Mouse (Mus musculus) embryo, embryonic 11.5 days (tissue): ENCODE results near the gene Wdfy2.
A peak's percentile ranks its signal among the peaks of the same experiment; 100 is the strongest.

ENCODE experiments used
- DNase-seq: peaks from one replicate; pipeline ENCODE4 v3.0.0-alpha.2; 2012; ENCODE audit warnings: low read depth, low spot score

The Wdfy2 gene

DNA sequence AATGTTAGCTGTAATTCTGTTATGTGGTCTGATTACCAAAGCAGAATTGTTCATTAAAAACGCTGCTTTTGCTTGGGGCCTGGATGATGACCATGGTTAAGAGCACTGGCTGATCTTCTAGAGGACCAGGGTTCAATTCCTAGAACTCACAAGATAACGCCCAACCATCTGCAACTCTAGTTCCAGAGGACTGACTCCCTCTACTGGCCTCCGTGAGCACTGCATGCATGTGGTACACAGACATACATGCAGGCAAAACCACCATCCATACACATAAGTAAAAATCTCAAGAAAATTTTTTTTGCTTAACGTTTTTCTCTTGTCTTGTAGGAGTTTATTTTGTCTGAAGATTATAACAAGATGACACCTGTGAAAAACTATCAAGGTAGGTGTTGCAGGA, 87.3 kb downstream of the Wdfy2 start:
- no peak for DNase-seq

DNA sequence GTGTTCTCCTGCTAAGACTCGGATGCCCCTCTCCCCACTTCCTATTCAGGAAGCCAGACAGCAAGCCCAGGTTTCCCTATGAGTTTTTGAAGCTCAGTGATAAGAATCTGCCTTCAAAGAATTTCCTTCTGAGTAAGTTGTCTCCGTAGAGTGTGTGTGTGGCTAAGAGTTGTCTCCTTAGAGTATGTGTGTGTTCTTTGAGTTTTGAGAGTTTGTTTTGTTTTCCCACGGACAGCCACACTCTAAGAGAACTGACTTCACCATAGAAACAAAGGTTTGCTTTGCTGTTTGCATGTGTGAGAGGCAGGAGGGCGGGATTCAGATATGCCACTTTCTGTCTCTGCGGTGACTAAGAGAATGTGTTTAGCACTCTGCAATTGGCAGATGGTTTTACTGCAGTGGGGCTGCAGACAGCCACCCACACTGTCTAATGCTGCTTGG, 90.6 kb downstream of the Wdfy2 start:
- no peak for DNase-seq

GRCm38 (mm10) chr14:62935361-62935760, 97.9 kb downstream of the Wdfy2 start:
- DNase-seq: no peak

DNA sequence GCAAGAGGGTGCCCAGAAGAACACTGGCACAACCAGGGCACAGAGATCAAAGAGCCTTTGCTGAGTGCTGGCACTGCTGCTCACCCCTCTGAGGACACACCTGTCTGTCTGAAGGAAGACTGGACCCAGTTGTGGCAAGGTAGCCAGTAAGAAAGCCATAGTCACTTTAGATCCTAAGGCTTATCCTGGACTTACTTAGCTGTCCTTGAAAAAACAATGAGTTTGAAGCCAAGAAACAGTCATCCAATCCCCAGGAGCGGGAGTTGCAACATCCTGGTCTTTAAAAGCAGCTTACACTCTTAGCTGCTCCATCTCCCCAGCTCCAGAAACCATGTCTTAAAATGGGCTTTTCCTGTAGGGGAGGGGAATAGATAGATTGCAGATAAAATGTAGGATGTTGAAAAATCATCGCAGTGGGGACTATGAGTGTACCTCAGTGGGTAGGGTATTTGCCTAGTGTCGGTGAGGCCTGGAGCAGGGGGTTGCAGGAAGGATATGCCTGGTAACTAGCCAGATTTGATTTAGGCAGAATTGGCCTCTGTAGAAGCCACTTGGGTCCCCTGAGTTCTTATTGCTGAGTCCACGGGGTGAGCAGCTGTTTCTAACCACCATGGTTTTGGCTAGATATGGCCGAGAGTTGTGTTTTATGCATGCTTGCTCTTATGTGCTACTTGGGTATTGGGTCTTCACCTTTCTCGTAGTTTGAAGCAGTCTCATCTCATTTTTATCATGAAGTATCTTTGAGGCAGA, 99.3 kb downstream of the Wdfy2 start:
- DNase-seq: no peak

DNA sequence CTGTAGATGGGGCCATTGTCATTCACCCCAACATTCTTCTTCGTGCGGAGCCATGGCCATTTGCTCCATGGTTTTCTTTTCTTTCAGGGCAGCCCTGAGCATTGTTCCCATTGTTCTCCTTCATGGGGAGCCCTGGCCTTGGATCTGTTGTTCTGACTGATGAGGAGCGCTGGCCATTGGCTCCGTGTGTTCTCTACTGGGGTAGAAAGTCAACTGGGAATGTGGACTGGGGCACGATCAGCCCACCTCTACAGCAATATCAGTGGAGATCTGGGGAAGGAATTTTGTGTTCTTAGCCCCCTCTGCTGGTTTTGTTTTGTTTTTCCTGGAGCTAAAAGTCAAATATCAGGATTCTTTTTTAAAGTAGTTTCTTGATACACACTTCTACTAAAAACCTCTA, 100.2 kb downstream of the Wdfy2 start:
- no peak for DNase-seq

GRCm38 (mm10) chr14:62939435-62939834, 102.0 kb downstream of the Wdfy2 start:
- DNase-seq: no peak

DNA sequence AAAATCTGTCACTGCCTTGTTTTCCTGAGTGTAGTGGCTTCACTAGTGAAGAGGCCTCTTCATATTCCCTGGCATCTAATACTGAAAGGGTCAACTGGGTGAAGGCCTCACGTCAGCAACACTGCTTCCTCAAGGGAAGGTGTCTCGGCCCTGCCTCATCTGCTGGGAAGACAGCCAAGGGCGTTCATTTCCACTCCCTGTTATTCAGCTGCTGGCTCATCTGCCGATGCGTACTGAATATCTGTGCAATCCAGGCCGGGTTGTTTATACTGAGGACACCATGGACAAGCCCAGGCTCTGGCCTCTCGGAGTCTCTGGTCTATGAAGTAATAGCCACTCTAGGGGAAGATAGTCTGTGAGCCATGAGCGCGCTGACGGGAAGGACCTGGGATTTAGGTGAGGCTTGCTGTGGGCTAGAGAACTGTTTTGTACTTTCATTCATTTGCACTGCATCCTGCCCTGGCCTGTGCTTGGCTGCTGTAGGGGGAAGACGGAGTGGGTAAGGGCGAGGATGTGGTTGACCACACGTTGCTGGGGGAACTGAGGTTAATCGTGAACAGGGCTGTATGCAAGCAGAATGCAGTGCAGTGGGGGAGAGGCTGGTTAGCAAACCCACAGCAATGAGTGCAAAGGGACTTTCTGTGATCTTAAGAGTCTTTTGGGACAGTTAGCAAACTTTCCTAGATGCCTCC, 103.1 kb downstream of the Wdfy2 start:
- DNase-seq: no peak

DNA sequence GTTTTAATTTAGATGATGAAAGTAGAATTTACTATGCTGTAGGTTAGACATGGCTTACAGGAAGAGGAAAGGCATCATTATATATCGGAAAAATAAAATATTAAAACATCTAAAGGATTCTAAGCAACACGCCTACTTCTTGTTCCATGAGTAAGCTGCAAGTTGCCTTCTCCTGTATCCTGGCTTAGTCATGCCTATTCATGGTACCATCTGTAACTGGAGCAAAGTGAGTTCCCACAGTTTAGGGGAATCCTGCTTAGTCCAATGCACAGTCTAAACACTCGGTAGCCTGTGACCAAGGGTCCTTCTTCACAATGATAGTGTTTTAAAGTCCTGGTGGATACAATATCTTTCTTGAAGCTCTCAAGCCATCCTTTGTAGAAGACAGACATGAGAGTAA, 109.3 kb downstream of the Wdfy2 start:
- no peak for DNase-seq

GRCm38 (mm10) chr14:62956091-62956490, 118.6 kb downstream of the Wdfy2 start:
- no peak for DNase-seq

DNA sequence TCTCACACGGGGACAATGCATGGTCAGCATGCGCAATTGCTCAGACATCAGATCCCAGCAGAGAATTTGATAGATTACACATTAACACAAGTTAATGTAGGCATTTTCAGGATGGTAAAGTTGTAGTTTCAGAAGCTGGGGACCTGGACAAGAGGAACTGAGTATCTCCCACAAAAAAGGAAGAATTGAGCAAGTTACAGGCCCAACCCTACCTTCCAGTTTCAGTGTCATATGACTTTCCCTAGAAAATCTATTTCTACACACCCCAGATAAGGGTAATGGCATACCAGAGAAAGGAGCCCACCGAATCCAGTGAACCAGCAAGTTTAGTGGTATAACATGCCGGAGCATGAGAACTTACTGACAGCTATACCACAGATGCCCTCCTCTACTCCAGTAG, 126.2 kb downstream of the Wdfy2 start:
- no peak for DNase-seq

GRCm38 (mm10) chr14:62965342-62965741, 127.9 kb downstream of the Wdfy2 start:
- DNase-seq: no peak

- DNase-seq: no peak
Observed at GRCm38 (mm10) chr14:62965811-62966520, 128.5 kb downstream of the Wdfy2 start.

GRCm38 (mm10) chr14:62975046-62975445, 137.6 kb downstream of the Wdfy2 start:
- peak; percentile 42 for DNase-seq

DNA sequence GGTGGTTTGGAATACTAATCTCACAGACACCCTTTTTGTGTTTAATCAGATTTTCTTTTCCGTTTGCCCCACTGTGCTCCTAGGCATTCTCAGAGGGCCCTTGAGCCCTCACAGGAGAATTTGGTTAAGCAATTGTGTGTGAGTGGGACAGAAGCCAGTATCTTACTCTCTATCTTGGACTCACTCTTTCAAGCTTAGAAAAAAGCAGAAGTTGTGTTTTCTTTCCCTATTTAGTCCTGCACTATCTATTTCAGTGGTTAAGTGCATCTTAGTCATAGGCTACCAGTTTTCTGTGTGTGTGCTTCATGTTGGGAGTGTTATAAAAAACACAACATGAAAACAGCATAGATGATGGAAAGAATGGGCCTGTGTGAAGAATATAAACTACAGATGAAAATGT, 142.3 kb downstream of the Wdfy2 start:
- no peak for DNase-seq

DNA sequence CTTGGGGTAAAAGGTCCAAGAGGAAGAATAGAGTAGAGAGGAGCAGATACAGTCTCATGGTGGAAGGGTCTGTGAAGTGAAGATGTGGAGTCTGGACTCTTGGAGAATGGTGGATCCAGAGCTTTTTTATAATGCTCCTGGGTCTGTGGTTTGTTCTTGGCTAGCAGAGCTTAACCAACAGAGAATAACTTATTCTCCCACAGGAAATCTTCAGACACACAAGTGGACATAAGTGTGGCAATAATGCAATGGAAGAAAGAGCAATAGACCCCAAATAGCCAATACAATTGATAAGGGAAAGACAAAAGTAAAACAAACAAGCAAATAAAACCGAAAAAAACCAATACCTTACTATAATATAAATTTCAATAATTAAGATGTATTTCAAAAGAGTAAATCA, 146.9 kb downstream of the Wdfy2 start, which contains the start of gene Defb48:
Gene Defb48 (minus strand): TSS at position 101 of the 400 bp plus-strand sequence.
- no peak for DNase-seq

DNA sequence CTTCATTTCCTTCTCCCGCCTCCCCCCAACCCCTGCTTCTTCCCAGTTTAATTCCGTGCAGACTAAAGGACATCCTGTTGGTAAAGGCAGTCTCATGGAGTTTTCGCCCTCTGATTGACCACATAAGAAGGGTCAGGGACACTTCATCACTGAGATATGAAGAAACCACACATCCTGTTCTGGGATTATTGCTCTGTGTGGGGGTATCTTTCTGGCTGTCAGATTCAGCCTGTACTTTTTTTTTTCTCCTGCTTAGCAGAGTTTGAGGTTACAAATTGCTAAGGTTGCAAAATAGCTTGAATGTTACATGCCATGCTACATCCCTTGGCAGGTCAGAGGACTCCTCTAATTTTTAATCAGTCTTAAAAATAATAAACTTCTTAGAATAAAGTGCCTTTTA, 153.8 kb downstream of the Wdfy2 start:
- DNase-seq: no peak

GRCm38 (mm10) chr14:62991849-62992510, 154.5 kb downstream of the Wdfy2 start:
- no peak for DNase-seq

DNA sequence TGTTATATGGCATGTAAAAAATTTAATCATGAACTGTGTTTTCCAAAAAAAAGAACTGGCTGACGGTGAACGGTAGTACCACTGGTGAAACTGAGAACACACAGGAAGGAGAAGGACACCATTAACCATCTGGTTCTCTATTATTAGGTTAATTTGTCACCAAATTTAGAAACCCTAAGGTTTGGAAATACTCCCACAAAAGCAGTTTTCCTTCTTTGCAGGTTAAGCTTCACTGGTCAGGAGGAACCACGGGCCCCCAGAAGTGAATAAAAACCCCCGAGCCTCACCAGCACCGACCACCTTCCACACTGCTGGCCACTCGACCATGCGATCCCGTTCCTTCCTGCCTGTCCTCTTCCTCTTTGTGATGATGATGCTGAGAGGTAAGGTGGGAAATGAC, 160.3 kb downstream of the Wdfy2 start, which contains the start of gene Defb47:
Gene Defb47 (plus strand): TSS at position 301 of the 400 bp plus-strand sequence.
- DNase-seq: no peak

DNA sequence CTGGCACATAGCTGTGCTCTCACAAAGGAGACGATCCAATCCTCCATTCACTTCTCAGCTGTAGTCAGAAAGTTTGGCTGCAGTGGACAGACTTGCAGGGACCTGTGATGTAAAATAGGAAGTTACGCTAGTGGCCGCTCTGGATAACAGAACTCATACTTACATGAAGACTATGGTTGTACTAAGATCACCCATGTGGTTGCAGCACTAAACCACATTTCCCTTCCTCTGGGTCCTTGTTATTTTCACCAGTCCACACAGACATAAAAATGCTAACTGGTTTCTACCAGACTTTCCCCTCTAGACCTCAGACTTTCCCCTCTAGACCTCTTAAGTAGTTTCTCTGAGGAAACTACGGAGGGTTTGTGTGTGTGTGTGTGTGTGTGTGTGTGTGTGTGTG, 161.5 kb downstream of the Wdfy2 start:
- no peak for DNase-seq

- DNase-seq: no peak
Observed at GRCm38 (mm10) chr14:63002588-63002987, 165.1 kb downstream of the Wdfy2 start.
